Mouse (Mus musculus): ENCODE data around the gene Rai14. TPM values are rescaled to one million over a fixed set of nuclear protein-coding genes. Genes with fewer than 3 reads are reported as not detected.

Gene Rai14
- polyA plus RNA-seq, 1 experiment: 27.4 TPM

GRCm38 (mm10) chr15:10696478-10697234, 17.8 kb downstream of the Rai14 start:
- peak overlapping the region; percentile 13 for H3K4me2 ChIP-seq (ENCODE audit: low read depth)
- TF ChIP-seq E2F4 (IDR thresholded peaks at IDR 0.05; ENCODE audit: insufficient read depth) (no peak), POLR2A (IDR thresholded peaks at IDR 0.05; ENCODE audit: insufficient read length, low read depth) (no peak), MAX (IDR thresholded peaks at IDR 0.05; ENCODE audit: low read depth) (no peak), POLR2AphosphoS2 (IDR thresholded peaks at IDR 0.05; ENCODE audit: insufficient read length, low read depth) (no peak), MYOG (IDR thresholded peaks at IDR 0.05; ENCODE audit: control insufficient read depth in 1 of 3, insufficient read depth in 1 of 3, insufficient read length in 2 of 3, low read depth in 2 of 3) (no peak), USF1 (IDR thresholded peaks at IDR 0.05; ENCODE audit: low read depth) (no peak), TCF3 (IDR thresholded peaks at IDR 0.05; ENCODE audit: insufficient read length, low read depth) (no peak)
- H3ac ChIP-seq (ENCODE audit: control insufficient read depth, insufficient read length): no peak overlapping the region
- H3K4me3 ChIP-seq: no peak overlapping the region
- no peaks in the 10 kb centered on the region for H3K36me3 ChIP-seq (ENCODE audit: control insufficient read depth, insufficient read depth)
- peaks cover 100% of the 10 kb centered on the region for H3K79me2 ChIP-seq (ENCODE audit: control insufficient read depth, insufficient read depth)
- H3K27me3 ChIP-seq (ENCODE audit: control insufficient read depth, insufficient read depth, insufficient read length): no peaks in the 10 kb centered on the region

- peaks cover 24% of the 10 kb centered on the region for H3K36me3 ChIP-seq (ENCODE audit: control insufficient read depth, insufficient read depth)
- no peak overlapping the region for H3K4me3 ChIP-seq
- TF ChIP-seq POLR2A (IDR thresholded peaks at IDR 0.05; ENCODE audit: insufficient read length, low read depth): no peak
- TF ChIP-seq USF1 (IDR thresholded peaks at IDR 0.05; ENCODE audit: low read depth): no peak
- TF ChIP-seq REST (IDR thresholded peaks at IDR 0.05; ENCODE audit: insufficient read depth, insufficient read length): no peak
- TF ChIP-seq SRF (IDR thresholded peaks at IDR 0.05; ENCODE audit: control insufficient read depth, insufficient read length, low read depth): no peak
- no peak for TF ChIP-seq MYOG (IDR thresholded peaks at IDR 0.05; ENCODE audit: control insufficient read depth in 1 of 3, insufficient read depth in 1 of 3, insufficient read length in 2 of 3, low read depth in 2 of 3)
- TF ChIP-seq TCF12 (IDR thresholded peaks at IDR 0.05; ENCODE audit: insufficient read depth, poor library complexity, severe bottlenecking): no peak
- no peak for TF ChIP-seq MYOD1 (IDR thresholded peaks at IDR 0.05; ENCODE audit: control insufficient read depth in 1 of 3, insufficient read length in 2 of 3, low read depth in 2 of 3)
- TF ChIP-seq MAX (IDR thresholded peaks at IDR 0.05; ENCODE audit: low read depth): no peak
- no peak overlapping the region for H3ac ChIP-seq (ENCODE audit: control insufficient read depth, insufficient read length)
- H3K4me2 ChIP-seq (ENCODE audit: low read depth): no peak overlapping the region
- peaks cover 90% of the 10 kb centered on the region for H3K79me2 ChIP-seq (ENCODE audit: control insufficient read depth, insufficient read depth)
- no peaks in the 10 kb centered on the region for H3K27me3 ChIP-seq (ENCODE audit: control insufficient read depth, insufficient read depth, insufficient read length)
These were observed 21.8 kb downstream of the Rai14 start for GRCm38 (mm10) chr15:10692627-10693026.

DNA sequence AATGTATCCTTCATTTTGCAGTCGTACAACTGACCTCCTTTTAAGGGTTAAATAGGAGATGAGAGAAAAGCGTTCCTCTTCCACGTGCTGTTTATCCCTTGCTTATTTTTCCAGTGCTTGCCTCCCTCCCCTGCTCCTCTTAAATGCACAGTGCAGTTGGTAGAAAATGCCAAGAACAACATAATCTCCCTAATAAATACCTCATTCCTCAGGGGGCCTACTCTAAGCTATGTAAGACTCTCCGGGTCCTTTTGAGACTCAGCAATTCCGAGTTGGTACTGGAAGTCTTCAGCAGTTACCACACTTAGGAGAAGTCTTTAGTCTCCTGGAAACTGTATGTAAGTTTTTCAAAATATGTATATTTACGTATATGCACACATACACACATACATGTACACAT, 22.9 kb downstream of the Rai14 start:
- H3ac ChIP-seq (ENCODE audit: control insufficient read depth, insufficient read length): no peak overlapping the region
- H3K4me3 ChIP-seq: no peak overlapping the region
- peaks cover 88% of the 10 kb centered on the region for H3K79me2 ChIP-seq (ENCODE audit: control insufficient read depth, insufficient read depth)
- TF ChIP-seq USF1 (IDR thresholded peaks at IDR 0.05; ENCODE audit: low read depth): no peak
- TF ChIP-seq TCF12 (IDR thresholded peaks at IDR 0.05; ENCODE audit: insufficient read depth, poor library complexity, severe bottlenecking): no peak
- no peak for TF ChIP-seq TCF3 (IDR thresholded peaks at IDR 0.05; ENCODE audit: insufficient read length, low read depth)
- no peak for TF ChIP-seq POLR2AphosphoS2 (IDR thresholded peaks at IDR 0.05; ENCODE audit: insufficient read length, low read depth)
- TF ChIP-seq MYOG (IDR thresholded peaks at IDR 0.05; ENCODE audit: control insufficient read depth in 1 of 3, insufficient read depth in 1 of 3, insufficient read length in 2 of 3, low read depth in 2 of 3): no peak
- no peak for TF ChIP-seq MYOD1 (IDR thresholded peaks at IDR 0.05; ENCODE audit: control insufficient read depth in 1 of 3, insufficient read length in 2 of 3, low read depth in 2 of 3)
- no peak for TF ChIP-seq E2F4 (IDR thresholded peaks at IDR 0.05; ENCODE audit: insufficient read depth)
- no peak for TF ChIP-seq SRF (IDR thresholded peaks at IDR 0.05; ENCODE audit: control insufficient read depth, insufficient read length, low read depth)
- no peak for TF ChIP-seq REST (IDR thresholded peaks at IDR 0.05; ENCODE audit: insufficient read depth, insufficient read length)
- no peak for TF ChIP-seq POLR2A (IDR thresholded peaks at IDR 0.05; ENCODE audit: insufficient read length, low read depth)
- no peak for TF ChIP-seq CEBPB (IDR thresholded peaks at IDR 0.05; ENCODE audit: insufficient read depth, poor library complexity, severe bottlenecking)
- no peak for TF ChIP-seq MAX (IDR thresholded peaks at IDR 0.05; ENCODE audit: low read depth)
- H3K36me3 ChIP-seq (ENCODE audit: control insufficient read depth, insufficient read depth): peaks cover 24% of the 10 kb centered on the region
- no peak overlapping the region for H3K4me2 ChIP-seq (ENCODE audit: low read depth)
- H3K27me3 ChIP-seq (ENCODE audit: control insufficient read depth, insufficient read depth, insufficient read length): no peaks in the 10 kb centered on the region

- Histone ChIP-seq H3K4me3 (no peak overlapping the region), H3K79me2 (ENCODE audit: control insufficient read depth, insufficient read depth) (peaks cover 88% of the 10 kb centered on the region), H3K4me2 (ENCODE audit: low read depth) (no peak overlapping the region), H3K27me3 (ENCODE audit: control insufficient read depth, insufficient read depth, insufficient read length) (no peaks in the 10 kb centered on the region), H3ac (ENCODE audit: control insufficient read depth, insufficient read length) (no peak overlapping the region), H3K36me3 (ENCODE audit: control insufficient read depth, insufficient read depth) (peaks cover 24% of the 10 kb centered on the region)
- no peak for TF ChIP-seq CEBPB (IDR thresholded peaks at IDR 0.05; ENCODE audit: insufficient read depth, poor library complexity, severe bottlenecking)
- TF ChIP-seq REST (IDR thresholded peaks at IDR 0.05; ENCODE audit: insufficient read depth, insufficient read length): no peak
- TF ChIP-seq MYOG (IDR thresholded peaks at IDR 0.05; ENCODE audit: control insufficient read depth in 1 of 3, insufficient read depth in 1 of 3, insufficient read length in 2 of 3, low read depth in 2 of 3): no peak
- no peak for TF ChIP-seq E2F4 (IDR thresholded peaks at IDR 0.05; ENCODE audit: insufficient read depth)
- no peak for TF ChIP-seq TCF3 (IDR thresholded peaks at IDR 0.05; ENCODE audit: insufficient read length, low read depth)
- TF ChIP-seq POLR2AphosphoS2 (IDR thresholded peaks at IDR 0.05; ENCODE audit: insufficient read length, low read depth): no peak
- TF ChIP-seq POLR2A (IDR thresholded peaks at IDR 0.05; ENCODE audit: insufficient read length, low read depth): no peak
- no peak for TF ChIP-seq TCF12 (IDR thresholded peaks at IDR 0.05; ENCODE audit: insufficient read depth, poor library complexity, severe bottlenecking)
- no peak for TF ChIP-seq MYOD1 (IDR thresholded peaks at IDR 0.05; ENCODE audit: control insufficient read depth in 1 of 3, insufficient read length in 2 of 3, low read depth in 2 of 3)
- no peak for TF ChIP-seq MAX (IDR thresholded peaks at IDR 0.05; ENCODE audit: low read depth)
- TF ChIP-seq SRF (IDR thresholded peaks at IDR 0.05; ENCODE audit: control insufficient read depth, insufficient read length, low read depth): no peak
- TF ChIP-seq USF1 (IDR thresholded peaks at IDR 0.05; ENCODE audit: low read depth): no peak
These were observed 23.5 kb downstream of the Rai14 start for GRCm38 (mm10) chr15:10690973-10691372.
